Mouse (Mus musculus) liver, embryonic 13.5 days (tissue): ENCODE data around the gene Ndufab1. TPM values are rescaled to one million over a fixed set of nuclear protein-coding genes. Genes with fewer than 3 reads are reported as not detected.

Experiments used
- polyA plus RNA-seq: library from polyadenylated mRNA; unstranded; fragments of >200 nt; fragmentation: Nextera tagmentation; extraction: Ambion mirVana; gene quantifications from 2 replicates; pipeline ENCODE4 v1.2.1, GENCODE M21; 2015

Ndufab1 gene
- polyA plus RNA-seq, 1 experiment from 2014 or later = 589 TPM

Other genes with a start within 250 kb of the Ndufab1 start
- not detected in 2 replicates for gene Scnn1b, start 236.8 kb downstream of the Ndufab1 start, polyA plus RNA-seq
- 11.1 and 11.4 TPM in 2 replicates for gene Cog7, start 120.2 kb downstream of the Ndufab1 start, polyA plus RNA-seq
- gene Gga2, start 80.7 kb downstream of the Ndufab1 start, polyA plus RNA-seq = 39.7 and 41.9 TPM in 2 replicates
- 18.7 and 22.1 TPM in 2 replicates for gene Ubfd1, start 34.7 kb downstream of the Ndufab1 start, polyA plus RNA-seq
- gene Ears2, start 34.6 kb downstream of the Ndufab1 start, polyA plus RNA-seq = 8.3 TPM in 2 replicates
- gene Palb2, start 31.1 kb upstream of the Ndufab1 start, polyA plus RNA-seq = 13.5 and 16.0 TPM in 2 replicates
- gene Dctn5, start 31.2 kb upstream of the Ndufab1 start, polyA plus RNA-seq = 54.7 and 55.9 TPM in 2 replicates
- 123 and 138 TPM in 2 replicates for gene Plk1, start 57.6 kb upstream of the Ndufab1 start, polyA plus RNA-seq
- gene Ern2, start 84.3 kb upstream of the Ndufab1 start, polyA plus RNA-seq = not detected in 2 replicates
- gene Chp2, start 117.6 kb upstream of the Ndufab1 start, polyA plus RNA-seq = 0.58 and 0.59 TPM in 2 replicates
- gene Prkcb, start 186.9 kb upstream of the Ndufab1 start, polyA plus RNA-seq = 1.8 and 2.3 TPM in 2 replicates